Mouse (Mus musculus) liver, embryonic 14.5 days (tissue): Measurements from ENCODE around the gene Samd1.

Experiments
- CTCF ChIP-seq: IDR thresholded peaks from 2 replicates; pipeline ENCODE4 v1.5.1; 2016; ENCODE audit warnings: antibody characterized with exemption, low read depth, control low read depth
- EP300 ChIP-seq: IDR thresholded peaks from 2 replicates; pipeline ENCODE4 v1.6.1; 2016; ENCODE audit warnings: antibody characterized with exemption, low read depth

GRCm38 (mm10) chr8:83976779-83977350 is 20.6 kb upstream of the Samd1 start:
- TF ChIP-seq EP300 (no peak), CTCF (peak; percentile 50)
